Mouse (Mus musculus) thymus, postnatal 14 days (tissue): ENCODE data around the gene Aspscr1.
A peak's percentile ranks its signal among the peaks of the same experiment; 100 is the strongest.

Experiments used
- DNase-seq: peaks from one replicate; pipeline ENCODE4 v3.0.0; 2021

Gene Aspscr1

DNA sequence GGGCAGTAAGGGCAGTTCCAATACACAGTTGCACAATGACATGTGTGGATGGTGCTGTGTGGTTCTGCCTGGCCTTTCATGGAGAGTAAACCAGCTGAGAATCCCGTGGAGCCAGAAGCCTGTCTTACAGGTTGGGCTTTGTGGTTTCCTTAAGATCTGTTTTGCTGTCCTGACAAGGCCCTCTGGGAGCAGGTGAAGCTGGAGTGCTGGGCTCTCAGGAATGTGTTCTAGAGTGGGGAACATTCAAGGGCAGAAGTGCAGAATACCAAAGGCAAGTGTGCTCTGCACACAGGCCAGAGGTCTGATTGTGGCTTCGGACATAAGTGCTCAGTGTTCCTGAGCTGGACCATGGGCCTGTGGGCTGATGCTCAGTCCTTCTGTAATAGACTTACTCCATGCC lies 11.9 kb downstream of the Aspscr1 start:
- DNase-seq: no peak

DNA sequence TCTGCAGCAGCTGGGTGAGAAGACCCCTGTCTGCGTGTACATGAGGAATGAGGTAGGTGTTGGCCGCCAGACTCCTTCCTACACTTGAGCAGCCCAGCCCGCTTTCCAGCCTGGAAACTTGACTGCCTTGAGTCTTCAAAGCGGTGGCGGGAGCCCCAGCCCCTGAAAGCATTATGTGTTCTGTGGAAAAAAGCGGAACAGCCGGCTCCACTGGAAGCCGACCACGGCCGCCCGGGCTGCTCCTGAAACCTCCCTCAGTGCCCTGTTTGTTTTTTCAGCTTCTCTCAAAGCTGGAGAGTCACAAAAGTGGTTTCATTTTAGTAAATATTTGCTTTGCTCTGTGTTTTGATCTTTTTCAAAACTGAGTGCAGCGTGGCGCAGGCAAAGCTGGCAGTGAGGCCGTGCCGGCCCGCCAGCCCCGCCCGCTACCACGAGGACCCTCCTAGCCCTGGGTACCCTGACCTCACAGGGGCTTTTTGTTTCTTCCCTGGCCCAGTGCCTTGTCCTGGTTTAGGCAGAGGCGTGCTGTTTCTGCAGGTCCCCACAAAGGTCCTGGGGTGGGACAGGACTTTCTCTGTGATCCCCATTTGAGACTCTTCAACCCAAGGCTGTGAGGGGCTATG lies 14.0 kb downstream of the Aspscr1 start:
- DNase-seq: no peak

DNA sequence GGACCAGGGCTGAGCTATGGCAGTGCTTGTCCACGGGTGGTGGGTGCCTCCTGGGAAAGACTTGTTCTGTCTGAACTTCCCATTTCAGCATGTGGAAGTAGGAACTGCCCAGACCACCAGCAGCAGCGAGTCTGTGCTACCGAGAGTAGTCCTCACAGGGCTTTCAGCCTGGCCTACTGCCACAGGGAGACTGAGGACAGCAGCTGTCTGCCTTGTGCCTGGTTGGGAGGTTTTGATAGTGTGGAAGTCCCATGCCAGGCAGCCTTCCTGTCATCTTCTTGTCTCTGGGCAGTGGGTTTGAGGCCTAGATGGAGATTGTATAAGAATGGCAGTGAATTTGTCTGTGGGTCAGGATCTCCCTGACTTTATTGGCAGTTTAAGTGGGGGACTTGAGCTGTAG lies 16.6 kb downstream of the Aspscr1 start:
- DNase-seq: no peak

DNA sequence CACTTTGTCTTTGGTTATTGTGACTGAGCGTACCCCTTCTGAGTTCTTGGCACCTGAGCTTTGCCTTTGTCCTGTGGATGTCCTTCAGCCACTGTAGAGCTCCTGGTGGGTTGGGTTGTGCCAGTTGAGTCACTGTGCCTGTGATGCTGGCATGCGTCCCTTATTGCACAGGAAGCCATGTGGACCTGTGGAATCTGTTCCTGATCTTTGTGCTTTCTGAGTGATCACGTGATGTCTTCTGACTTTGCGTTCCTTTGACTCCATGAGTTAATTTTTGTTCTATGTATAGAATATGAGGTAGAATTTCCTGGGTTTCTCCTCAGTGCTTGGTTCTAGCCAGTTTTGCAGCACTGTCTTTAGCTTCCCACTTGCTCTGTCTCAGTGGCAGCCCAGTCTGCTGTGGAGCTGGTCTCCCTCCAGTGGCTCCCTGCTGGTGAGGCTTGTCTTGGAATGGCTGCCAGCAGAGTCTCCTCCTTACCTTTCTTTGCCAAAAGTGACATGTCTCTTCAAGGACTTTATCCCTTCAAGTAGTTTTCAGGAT lies 19.8 kb downstream of the Aspscr1 start:
- no peak for DNase-seq

DNA sequence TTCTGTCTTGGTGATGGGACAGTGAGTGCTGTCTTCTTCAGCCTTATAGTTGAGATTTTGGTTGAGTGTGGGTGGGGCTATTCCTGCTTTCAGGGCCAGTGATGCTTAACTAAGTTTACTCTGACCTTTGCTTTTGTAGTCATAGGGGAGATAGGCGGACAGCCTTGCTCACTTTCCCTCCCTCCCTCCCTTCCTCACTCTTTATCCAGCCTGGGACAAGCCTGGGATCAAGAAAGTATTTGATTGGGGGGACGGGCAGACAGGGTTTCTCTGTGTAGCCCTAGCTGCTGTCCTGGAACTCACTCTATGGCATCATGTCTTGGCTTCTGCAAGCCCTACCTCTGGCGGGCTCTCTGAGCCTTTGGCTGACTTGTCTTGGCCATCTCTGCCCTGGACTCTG lies 20.7 kb downstream of the Aspscr1 start:
- no peak for DNase-seq

DNA sequence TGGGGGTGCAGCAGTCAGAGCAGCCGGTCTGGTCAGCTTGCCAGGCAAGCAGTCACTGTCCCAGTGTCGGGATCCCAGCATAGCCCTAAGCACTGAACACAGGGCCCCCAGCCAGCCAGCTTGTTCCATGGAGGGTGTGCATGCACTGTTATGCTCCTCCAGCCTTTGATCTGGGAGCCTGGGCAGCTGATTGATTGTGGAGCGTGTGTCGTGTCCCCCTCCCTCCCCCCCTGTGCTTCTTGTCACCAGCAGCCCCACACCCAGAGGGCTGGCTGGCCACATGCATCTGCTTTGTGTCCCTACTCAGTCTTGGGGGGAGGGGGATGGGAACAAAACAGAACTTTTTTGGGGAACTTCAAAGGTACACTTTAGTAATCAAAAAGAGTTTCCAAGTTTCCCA lies 22.4 kb downstream of the Aspscr1 start:
- no peak for DNase-seq

DNA sequence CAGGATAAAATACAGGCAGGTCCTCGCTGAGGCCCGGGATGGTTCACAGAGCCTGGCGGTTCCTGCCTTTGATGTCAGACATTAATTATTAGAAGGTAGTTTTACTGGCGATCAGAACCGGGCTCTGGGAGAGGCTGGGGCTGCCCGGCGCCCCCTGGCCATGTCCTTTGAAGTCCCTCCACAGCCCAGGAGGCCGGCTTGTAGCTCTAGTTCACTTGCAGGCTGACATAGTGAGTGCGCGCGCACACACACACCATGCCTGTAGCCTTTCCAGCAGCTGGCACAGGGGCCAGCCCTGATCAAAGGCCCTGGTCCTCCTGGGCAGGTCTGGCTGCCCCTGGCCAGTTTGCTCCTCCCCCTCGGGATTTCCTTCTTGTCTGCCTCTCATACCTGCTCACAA lies 22.9 kb downstream of the Aspscr1 start:
- DNase-seq: no peak

DNA sequence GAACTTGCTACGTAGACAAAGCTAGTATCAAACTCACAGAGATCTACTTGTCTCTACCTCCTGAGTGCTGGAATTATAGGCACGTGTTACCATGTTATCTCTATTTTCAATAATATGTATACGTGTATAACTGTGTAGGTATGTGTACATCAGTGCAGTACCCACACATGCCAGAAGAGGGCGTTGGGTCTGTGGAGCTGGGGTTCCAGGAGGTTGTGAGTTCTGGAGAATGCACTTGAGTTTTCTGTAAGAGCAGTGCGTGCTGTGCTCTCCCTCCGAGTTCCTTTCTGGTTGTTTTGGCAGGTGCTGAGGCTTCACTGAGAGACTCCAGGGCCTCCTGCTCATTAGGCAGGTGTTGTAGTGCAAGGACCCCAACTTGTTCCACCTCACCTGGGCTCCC lies 23.8 kb downstream of the Aspscr1 start:
- no peak for DNase-seq

DNA sequence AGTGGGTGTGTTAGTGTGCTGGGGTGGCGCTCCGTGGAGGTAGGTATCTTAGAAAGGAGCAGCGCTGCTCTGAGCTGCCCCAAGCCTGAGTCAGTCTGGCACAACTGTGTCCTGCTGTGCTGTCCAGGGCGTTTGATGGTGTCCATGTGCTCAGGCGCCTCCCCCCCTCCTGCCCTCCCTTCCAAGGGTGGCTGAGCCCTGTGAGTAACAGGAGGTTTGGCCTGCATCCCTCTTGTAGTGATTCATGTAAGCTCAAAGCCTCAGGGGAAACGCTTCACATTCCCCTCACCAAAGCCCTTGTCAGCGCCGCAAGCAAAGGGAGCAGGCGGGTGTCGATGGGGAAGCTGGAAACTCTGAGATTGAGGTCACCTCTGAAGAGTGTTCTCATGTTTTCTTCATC lies 25.0 kb downstream of the Aspscr1 start:
- no peak for DNase-seq

DNA sequence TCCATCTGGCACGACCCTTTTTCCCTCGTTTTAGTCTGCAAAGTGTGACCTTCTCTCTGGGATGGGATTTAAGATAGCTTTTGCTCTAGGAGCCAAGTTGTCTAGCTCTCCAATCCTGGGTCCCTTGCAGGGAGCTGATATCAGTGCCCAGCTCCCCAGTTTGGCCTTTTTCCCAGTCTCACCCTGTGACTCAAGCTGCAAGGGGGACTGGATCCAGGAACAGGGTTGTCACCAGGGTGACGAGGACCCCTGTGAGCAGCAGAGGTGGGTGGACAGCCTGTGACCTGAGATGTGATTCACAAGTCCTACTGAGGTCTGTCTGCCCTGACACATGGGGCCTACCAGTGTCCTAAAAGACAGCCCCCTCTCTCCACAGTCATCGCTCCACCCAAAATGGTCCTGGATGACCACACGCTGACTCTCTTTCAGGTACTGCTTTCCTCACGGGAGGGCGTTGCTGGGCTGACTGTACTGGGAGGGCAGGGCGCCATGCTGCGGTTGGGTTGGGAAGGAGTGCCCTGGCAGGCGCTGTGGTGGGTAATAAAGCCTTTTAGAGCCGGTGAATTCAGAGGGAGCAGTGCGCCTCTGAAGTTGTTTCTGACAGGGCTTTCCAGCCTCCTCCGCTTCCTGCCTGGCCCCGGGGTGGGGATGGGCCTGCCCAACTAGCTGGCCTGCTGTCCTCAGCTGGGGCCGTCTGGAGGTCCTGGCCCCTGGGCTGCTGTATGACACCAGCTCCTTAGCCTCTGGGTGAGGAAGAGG lies 31.1 kb downstream of the Aspscr1 start:
- DNase-seq: no peak

DNA sequence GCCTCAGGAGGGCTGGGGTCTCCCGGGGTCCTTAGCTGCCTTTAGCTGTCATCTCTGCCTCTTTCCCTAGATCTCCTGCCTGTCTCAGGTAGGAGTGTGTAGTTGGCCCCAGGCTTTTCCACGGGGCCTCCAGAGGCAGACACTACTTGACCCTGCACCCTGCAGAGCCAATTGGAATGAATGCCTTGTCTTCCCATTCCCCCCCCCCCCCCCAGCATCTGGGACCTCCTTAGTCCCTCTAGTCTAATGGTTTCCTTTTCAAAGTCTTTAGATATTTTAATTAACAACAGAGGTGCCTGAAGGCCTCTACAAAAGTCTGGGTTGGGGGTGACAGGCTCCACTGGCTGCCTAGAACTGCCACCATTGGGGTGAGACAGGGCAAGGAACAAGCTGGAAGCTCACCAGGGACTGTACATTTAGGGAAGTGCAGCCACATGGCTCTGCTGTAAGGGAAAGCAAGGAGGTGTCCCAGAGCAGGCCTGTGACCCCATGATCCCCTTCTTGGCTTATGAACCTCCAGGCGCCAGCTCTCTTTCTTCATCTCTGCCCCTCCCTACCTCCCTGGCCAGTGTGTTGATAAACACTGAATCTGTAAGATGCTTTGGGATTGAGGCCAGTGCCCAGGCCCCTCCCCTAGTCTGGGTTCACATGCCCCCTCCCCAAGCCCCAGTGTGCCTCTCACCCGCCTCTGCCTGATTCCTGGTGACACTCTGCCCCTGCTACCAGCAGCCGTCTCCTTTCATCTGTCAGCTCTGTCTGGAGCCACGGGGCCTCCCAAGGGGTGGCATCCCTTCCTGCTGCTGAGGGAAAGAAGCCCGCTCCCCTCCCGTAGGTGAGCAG lies 31.9 kb downstream of the Aspscr1 start:
- DNase-seq: no peak

DNA sequence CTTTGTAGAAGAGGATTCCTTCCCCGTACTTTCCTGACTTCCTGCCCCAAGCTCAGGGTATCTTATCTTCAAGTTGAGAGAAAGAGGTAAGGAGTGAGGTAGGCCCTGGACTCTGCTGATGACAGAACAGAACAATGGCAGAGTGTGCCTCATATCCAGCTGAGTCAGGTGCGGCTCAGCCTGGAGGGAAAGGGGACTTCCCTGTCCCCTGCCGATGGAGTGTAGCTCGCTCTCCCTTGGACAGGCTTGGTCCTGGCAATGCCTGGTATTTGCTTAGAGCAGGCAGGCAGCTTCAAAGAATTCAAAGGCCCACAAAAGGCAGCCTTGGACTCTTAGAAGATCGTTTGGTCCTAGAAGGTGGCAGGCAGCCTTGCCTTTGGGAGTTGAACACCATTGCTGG lies 33.3 kb downstream of the Aspscr1 start:
- no peak for DNase-seq

DNA sequence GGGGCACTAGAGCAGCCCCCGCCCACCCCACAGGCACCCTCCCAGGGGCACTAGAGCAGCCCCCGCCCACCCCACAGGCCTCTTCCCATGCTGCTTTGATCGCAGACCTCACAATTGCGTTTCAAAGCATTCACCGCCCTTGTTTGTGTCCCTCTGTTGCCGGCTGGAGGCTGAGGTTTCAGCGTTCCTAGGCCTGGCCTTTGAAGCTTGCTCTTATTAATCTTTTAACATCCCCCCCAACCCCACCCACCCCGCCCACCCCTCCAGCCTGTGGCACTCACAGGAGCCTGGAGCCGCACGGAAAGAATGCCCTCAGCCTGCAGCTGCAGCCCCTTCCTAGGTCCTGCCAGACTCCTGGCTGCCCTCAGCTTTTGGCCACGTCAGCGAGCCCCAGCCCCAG lies 34.5 kb downstream of the Aspscr1 start:
- DNase-seq: no peak

DNA sequence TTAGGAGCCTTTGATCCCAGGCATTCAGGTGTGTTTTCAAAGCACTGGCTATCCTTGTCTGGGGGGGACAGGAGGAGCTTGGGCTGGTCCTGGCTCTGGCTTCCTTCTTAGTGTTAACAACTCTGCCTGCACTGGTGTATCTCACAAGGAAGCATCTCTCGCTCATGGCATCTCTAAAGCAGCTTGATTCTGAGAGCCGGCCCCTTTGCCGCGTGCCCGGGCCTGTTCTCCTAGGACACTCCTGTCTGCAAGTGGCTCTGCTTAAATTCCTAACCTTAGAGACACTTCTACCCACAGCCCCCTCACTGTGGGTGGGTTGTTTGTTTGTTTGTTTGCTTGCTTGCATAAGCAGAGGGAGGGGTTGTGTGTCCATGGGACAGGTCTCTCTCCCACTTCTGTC lies 35.2 kb downstream of the Aspscr1 start:
- DNase-seq: no peak

DNA sequence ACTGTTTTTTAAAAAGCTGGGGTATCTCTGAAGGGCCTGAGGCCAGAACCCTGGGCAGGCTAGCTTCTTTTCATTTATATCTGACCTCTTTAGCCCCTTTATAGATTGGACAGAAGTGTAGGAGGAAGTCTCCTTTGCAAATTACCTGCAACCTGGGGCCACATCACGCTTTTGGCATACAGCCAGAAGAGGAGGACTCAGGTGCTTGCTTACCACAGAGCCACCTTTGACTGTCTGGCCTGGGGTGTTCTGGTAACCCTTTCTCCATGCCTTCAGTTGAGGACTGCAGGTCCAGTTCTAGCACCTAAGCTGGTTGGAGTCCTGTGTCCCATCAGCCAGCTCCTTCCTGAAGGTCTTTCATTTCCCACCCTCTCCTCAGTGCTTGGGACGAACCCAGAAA lies 36.8 kb downstream of the Aspscr1 start:
- no peak for DNase-seq

DNA sequence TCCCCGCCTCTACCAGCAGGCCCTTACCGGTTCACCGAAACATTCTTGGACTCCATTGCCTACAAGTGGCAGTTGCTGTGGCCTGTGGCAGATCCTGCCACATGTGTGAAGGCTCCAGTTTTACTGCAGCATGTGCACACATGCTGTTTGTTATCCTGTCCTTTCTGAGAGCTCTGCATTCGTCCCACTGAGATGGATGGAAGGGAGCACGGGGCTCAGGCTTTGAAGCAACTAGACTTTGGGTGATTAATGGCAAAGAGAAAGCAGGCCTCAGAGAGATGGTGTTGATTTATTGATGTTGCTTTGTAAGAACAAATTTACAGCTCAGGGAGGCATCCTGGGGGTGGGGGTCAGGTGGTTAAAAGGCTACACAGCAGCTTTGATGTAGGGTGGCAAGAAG lies 37.9 kb downstream of the Aspscr1 start:
- DNase-seq: no peak

DNA sequence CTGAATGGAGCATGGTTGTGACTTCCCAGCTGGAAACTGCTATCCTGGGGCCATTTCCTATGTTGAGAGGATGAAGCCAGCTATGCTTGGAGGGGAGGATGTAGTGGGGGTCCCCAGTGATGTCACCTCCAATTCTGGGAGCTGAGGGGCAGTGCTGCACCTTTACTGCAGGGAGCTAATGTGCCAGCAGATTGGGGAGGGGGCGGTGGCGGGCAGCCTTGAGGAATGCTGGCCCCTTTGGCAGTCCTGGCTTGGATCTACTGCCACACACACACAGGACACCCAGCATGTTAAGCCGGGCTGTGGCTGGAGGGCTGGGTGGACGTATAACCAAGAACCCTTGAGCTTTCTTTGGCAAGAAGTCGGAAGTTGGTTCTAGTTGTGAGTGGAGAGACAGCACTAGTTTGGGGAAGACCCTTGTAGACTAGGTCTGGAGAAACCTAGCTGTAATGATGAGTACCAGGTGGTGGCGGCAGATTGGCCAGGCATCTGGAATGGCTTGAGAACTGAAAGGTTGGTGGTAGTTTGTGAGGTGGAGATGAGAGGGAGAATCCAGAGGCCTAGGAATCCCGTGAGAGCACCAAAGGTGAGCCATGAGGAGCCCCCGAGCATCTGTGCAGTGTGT lies 39.3 kb downstream of the Aspscr1 start:
- DNase-seq: no peak

DNA sequence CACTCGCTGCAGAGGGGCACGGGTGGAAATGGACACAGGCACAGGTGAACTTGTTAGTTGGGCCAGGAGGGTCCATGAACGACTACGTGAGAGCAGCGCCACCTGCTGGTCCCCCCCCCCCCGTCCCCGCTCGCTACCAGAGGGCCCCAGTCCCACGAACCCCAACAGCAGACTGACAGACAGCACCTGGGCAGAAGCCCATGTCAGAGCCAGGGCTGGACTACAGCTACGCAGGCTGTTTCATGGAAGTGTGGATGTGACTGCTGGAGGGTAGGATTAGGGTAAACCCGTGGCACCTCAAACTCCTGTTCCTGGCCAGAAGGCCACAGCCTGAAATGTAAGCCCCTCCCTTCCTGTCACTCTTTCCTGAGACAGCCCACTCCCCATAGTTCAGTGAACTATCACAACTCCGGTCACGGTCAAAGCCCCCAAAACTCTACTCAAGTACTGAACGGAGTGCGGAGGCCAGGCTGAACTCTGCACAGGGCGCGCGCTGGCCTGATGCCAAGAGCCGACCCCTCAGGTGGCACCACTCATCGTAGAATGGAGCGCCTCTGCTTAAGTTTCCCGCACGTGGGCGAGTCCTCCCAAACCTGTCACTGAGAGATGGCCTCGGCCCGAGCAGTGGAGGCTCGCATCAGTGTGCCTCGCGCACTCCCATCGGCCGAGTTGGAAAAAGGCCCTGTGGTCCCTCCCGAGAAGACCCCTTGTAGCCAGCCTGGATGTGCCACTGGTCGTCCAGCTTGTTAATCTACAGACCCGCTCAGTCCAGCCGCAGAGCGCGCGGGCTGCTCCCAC lies 40.2 kb downstream of the Aspscr1 start:
- peak; percentile 73 for DNase-seq

DNA sequence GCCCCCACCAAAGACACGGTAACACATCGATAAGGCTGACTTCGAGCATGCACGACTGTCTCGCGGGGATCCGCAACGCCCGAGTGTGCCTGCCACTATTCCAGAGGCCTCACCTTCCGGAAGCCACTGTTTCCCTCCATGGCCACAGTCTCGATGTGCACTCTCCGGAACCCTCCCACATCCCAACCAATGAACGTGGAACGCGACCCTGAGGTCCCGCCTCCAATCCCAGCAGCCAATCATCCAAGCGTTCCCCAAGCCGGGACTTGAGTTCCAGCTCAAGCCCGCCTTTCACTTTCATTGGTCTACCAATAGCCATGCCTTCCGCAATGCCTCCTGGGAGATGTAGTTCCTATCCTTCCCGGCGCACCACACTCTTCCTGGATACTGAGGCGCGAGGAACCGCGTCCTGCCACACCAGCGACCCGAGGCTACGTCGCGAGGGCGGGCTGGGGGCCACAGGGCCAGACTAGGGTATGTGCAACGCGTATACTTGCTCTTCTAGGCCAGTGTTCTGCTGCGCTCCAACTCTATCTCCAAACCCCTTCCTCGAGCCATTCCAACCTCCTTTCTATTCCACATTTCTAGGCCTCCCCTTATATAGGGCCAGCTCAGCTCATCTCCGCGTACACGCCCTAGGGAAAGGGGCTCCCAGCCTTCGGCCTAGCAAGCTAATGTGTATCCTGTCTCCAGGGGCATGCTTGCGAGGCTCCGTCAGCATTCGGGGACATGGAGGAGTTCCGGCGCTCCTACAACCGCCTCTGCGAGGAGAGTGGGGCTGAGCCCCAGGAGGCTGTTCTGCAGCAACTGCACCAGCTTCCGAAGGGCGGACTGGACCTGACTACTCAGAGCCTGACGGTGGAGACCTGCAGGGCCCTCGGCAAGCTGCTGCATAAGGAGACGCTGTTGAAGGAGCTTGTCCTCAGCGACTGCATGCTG lies 41.1 kb downstream of the Aspscr1 start, which contains the start of the genes Cenpx and Lrrc45:
Gene Cenpx, minus strand, starts transcription at position 159 of the 939 bp plus-strand sequence.
Gene Lrrc45, plus strand, starts transcription at position 346 of the 939 bp plus-strand sequence.
- peak; percentile 97 for DNase-seq

DNA sequence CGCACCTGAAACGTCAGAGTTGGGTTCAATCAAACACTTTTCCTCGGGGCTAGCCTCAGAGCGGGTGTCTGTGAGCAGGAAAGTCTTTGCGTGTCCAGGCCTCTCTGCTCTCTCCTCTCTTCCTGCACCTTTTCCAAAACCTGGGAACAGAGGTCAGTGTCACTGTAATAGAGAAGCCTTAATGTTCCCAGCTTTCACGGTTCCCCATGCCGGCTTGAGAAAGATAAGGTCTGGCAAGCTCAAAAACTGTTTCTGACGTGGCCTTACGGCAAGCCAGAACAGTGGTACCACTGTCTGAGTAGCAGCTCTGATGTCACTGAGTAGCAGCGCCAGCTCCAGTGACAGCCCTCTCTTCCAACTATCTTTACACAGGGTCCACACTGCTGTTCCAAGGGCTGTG lies 41.8 kb downstream of the Aspscr1 start:
- no peak for DNase-seq

DNA sequence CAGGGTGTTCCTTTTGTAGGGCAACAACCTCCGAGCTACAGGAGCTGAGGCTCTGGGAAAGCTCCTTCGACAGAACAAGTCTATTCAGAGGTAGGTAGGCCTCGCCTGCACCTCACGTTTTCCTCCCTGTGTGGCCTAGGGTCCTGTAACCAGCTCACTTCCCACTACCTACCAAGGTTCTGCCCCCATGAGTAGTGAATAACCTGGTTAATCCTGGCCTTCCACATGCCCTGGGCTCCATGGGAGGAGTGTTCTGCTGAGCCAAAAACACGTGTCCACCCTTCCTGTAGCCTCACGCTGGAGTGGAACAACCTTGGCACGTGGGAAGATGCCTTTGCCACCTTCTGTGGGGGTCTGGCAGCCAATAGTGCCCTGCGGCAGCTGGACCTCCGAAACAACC lies 42.4 kb downstream of the Aspscr1 start:
- no peak for DNase-seq
